Mouse (Mus musculus) erythroblast, embryonic 14.5 days (primary cell): ENCODE results near the gene Ctsf.

Experiments
- GATA1 ChIP-seq: IDR thresholded peaks from 2 replicates; pipeline ENCODE4 v1.6.1; 2012; ENCODE audit warnings: low read length, inconsistent platforms, mixed read lengths
- TAL1 ChIP-seq: IDR thresholded peaks from 3 replicates; pipeline ENCODE4 v1.6.1; 2012; ENCODE audit warnings: low read length, inconsistent platforms, mixed read lengths

DNA sequence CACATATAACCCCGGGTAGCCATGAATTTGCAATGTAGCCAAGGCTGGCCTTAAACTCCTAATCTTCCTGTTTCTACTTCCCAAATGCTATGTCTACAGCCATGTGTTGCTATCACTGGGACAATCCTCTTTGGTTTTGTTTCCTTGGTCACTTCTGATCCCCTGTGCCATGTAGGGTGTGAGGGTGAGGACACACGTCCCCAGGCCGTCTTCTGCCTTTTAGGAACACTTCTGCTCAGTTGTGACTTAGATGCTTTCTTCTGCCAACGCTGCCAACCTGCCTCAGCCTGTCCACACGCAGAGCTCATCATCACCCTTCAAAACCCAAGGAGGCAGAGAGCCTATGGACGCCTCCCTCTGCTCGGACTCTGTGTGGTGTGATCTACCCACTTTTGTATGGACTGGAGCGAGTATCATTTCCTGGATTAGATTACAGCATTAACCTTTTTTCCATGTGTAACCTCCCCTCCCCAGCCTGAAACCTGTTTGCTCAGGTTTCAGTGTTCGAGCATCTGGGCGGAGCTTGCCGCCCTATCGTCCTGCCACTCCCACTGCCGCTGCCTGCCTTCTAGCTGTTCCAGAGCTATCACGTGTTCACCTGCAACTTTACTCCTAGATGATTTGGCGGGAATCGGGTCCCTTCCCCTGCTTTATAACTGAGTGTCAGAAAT, 26.4 kb upstream of the Ctsf start:
- TF ChIP-seq TAL1 (no peak), GATA1 (no peak)
